Mouse (Mus musculus): Measurements from ENCODE around the gene Klhl26. TPM values are rescaled to one million over a fixed set of nuclear protein-coding genes. Genes with fewer than 3 reads are reported as not detected.
A peak's percentile ranks its signal among the peaks of the same experiment; 100 is the strongest.

The Klhl26 gene
- polyA plus RNA-seq, 1 experiment from 2014 or later: 29.0 TPM

DNA sequence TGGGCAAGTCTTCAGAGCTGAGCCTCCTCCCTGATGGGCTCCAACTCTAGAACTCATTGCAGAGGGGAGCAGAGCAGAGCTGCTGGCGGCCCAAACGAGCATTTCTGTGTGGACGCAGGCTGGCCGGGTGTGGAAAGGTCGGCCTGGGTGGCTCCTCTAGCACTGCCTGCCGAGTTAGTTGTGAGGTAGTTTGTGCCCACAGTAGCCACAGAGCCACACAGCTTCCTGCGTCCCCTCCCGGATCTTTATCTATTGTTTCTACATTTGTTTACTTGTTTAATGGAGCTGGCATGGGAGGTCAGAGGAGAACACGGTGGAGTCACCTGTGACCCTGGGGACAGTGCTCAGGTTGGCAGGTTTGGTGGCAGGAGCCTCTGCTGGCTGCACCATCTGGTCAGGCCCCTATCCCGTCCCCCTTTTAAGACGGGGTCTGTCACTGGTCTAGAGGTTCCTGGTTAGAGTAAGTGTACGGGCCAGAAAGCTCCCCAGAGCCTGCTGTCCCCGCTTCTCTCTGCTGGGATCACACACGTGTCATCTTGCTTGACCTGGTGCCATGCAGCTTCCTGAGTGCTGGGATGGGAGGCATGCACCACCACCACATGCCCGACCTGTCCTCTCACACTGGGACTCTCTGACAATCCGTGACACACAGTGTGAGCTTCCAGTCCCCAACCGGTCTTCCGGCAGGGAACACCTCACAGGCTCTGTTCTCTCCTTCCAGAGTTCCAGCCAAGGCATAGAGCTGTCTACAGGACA lies 55.2 kb downstream of the Klhl26 start:
- Histone ChIP-seq H3K27ac (peak overlapping the region; percentile 31; the same call in 1 of the 2 replicates), H3K4me3 (no peak overlapping the region), H3K4me1 (peaks cover 44% of the 10 kb centered on the region), H3K36me3 (no peaks in the 10 kb centered on the region), H3K27me3 (ENCODE audit: low read depth, poor library complexity, severe bottlenecking) (no peaks in the 10 kb centered on the region), H3K9me3 (replicated peaks) (no peaks in the 10 kb centered on the region)
- 82% methylated on average over 18 of the region's 18 CpGs for WGBS
- no peak for DNase-seq (ENCODE audit: low spot score)

DNA sequence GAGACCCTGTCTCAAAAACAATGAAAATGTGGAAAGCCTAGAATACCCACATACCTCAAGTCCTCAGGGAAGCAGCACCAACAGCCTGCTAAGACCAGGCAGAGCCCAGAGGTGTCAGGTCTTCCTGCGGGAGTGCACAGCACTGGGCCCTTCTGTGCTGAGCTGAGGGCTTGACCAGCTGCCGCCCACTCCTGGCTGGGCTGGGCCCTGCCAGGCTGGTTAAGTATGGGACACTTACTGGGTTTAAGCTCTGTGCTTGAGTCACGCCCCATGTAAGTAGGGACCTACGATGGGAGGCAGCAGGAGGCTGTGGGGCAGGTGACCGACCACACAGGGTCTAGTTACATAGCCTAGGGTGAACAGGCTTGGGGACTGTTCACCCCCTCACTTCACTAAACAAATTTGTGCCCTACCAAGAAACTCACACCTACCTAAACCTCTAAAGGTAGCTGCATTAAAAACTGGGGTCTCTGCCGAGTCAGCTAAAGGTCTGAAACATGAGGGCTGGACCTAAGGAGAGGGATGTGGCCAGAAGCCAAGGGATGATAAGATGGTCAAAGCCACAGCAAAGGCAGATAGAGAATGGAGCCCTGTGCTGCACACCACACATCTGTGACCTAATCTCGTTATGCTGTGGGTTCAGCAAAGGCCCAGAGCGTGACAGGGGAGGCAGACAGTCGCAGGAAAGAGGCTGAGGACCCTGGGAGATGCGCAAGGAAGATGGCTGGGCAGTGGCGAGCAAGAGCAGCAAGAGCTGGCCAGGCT lies 56.7 kb downstream of the Klhl26 start:
- H3K4me3 ChIP-seq: no peak overlapping the region
- H3K4me1 ChIP-seq: peaks cover 55% of the 10 kb centered on the region
- WGBS: 83% methylated on average over 11 of the region's 11 CpGs
- H3K27ac ChIP-seq: no peak overlapping the region
- H3K36me3 ChIP-seq: no peaks in the 10 kb centered on the region
- DNase-seq (ENCODE audit: low spot score): no peak
- H3K9me3 ChIP-seq (replicated peaks): no peaks in the 10 kb centered on the region
- H3K27me3 ChIP-seq (ENCODE audit: low read depth, poor library complexity, severe bottlenecking): no peaks in the 10 kb centered on the region

DNA sequence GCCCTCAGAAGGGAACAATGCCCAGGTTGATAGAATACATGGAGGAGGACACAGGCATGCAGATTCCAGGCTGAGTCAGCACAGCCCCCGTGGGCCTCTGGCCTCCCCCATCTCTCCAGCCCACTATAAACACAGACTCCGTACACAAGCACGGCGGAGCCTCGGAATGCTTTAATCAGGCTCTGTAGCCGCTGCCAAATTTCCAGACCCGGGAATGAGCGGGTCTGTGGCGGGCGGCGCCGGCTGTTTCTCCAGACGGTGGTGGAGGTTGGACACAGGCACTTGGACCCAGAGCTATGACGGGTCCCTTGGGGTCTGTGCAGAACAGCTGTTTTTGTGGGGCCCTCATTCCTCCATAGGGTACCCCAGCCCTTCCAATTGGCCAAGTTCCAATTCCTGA lies 57.8 kb downstream of the Klhl26 start:
- no peak overlapping the region for H3K4me3 ChIP-seq
- H3K9me3 ChIP-seq (replicated peaks): no peaks in the 10 kb centered on the region
- no peaks in the 10 kb centered on the region for H3K27me3 ChIP-seq (ENCODE audit: low read depth, poor library complexity, severe bottlenecking)
- no peak overlapping the region for H3K27ac ChIP-seq
- DNase-seq (ENCODE audit: low spot score): no peak
- 70% methylated on average over 14 of the region's 14 CpGs for WGBS
- H3K4me1 ChIP-seq: peaks cover 55% of the 10 kb centered on the region
- peaks cover 2% of the 10 kb centered on the region; the same call in 1 of the 2 replicates for H3K36me3 ChIP-seq

- Histone ChIP-seq H3K9me3 (replicated peaks) (no peaks in the 10 kb centered on the region), H3K4me3 (no peak overlapping the region), H3K27me3 (ENCODE audit: low read depth, poor library complexity, severe bottlenecking) (no peaks in the 10 kb centered on the region), H3K4me1 (peaks cover 55% of the 10 kb centered on the region), H3K36me3 (peaks cover 10% of the 10 kb centered on the region), H3K27ac (0 out of 2 replicates have a peak overlapping the region, but pooled peaks have one; percentile 17)
- 60% methylated on average over 10 of the region's 10 CpGs for WGBS
- DNase-seq (ENCODE audit: low spot score): no peak
Measured at GRCm38 (mm10) chr8:70417914-70418313, 58.9 kb downstream of the Klhl26 start.

DNA sequence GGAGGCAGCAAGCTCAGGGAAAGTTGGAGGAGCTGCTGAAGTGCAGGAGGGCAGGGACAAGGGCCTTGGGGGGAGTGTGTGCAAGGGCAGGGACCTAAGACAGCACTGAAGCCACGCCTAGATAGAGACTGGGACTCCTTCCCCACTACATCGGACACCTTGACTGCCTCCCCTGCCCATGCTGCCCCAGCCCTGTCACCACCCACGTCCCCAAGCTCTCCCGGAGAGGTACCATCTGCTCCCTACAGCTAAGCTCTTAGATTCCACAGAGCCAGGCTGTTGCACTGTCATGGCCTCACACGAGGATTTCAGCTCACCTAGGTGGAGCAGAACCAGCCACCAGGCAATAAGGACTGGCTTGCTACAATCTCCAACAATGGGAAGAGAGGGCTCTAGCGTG lies 59.8 kb downstream of the Klhl26 start:
- peaks cover 54% of the 10 kb centered on the region for H3K4me1 ChIP-seq
- WGBS: 58% methylated on average over 6 of the region's 6 CpGs
- H3K27ac ChIP-seq: peak overlapping the region; percentile 17; the same call in 1 of the 2 replicates

DNA sequence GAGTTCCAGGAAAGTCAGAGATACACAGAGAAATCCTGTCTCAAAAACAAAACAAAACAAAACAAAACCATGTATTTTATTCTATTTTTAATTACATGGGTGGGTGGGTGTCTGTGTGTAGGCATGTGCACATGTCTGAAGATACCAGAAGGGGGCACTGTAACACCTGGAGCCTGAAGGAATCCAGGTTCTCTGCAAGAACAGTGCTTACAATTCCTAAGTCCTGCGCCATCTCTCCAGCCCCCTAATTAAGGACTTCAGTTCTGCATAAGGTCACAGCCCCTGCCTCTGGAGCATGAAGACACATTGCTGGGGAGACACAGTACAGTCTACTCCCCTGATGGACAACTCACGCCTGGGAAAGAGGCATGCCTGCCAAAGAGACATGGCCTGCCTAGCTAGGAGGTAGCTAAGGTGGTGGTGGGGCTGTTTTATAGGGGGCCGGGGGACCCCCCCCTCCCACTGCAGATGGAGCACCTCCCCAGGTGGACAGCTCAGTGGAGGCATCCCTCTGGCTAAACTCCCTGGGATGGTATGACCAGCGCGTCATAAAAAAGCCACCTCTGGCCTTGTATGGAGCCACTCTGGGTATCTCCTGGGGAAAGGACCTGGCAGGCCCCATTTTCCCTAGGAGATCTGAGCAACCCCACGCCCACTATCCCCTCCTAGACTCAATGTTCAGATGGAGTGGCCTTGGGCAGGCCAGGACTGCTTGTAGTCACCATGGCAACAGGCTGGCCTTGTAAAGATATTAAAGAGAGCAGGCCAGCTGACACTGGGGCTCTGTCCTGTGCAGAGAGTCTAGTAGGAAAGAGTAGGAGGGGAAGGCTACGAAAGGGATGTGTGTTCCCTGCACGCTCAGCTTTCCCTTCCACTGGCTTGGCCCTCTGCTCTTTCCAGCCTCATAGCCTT lies 61.0 kb downstream of the Klhl26 start:
- 65% methylated on average over 8 of the region's 8 CpGs for WGBS
- Histone ChIP-seq H3K27me3 (ENCODE audit: low read depth, poor library complexity, severe bottlenecking) (no peaks in the 10 kb centered on the region), H3K4me3 (peak overlapping the region; percentile 7; the same call in 1 of the 2 replicates), H3K27ac (peak overlapping the region; percentile 44; the same call in 1 of the 2 replicates), H3K4me1 (peaks cover 49% of the 10 kb centered on the region), H3K36me3 (peaks cover 19% of the 10 kb centered on the region), H3K9me3 (replicated peaks) (no peaks in the 10 kb centered on the region)
- peak; percentile 57 for DNase-seq (ENCODE audit: low spot score)

More for the DNA sequence above, 59.8 kb downstream of the Klhl26 start:
- H3K9me3 ChIP-seq (replicated peaks): no peaks in the 10 kb centered on the region
- H3K4me3 ChIP-seq: no peak overlapping the region
- H3K27me3 ChIP-seq (ENCODE audit: low read depth, poor library complexity, severe bottlenecking): no peaks in the 10 kb centered on the region
- H3K36me3 ChIP-seq: peaks cover 12% of the 10 kb centered on the region
- no peak for DNase-seq (ENCODE audit: low spot score)

GRCm38 (mm10) chr8:70414310-70414946 lies 62.3 kb downstream of the Klhl26 start:
- H3K27me3 ChIP-seq (ENCODE audit: low read depth, poor library complexity, severe bottlenecking): no peaks in the 10 kb centered on the region
- H3K4me1 ChIP-seq: peaks cover 54% of the 10 kb centered on the region
- peaks cover 19% of the 10 kb centered on the region for H3K36me3 ChIP-seq
- H3K9me3 ChIP-seq (replicated peaks): no peaks in the 10 kb centered on the region
- no peak overlapping the region for H3K4me3 ChIP-seq
- WGBS: 90% methylated on average over 6 of the region's 6 CpGs
- no peak for DNase-seq (ENCODE audit: low spot score)
- H3K27ac ChIP-seq: no peak overlapping the region

DNA sequence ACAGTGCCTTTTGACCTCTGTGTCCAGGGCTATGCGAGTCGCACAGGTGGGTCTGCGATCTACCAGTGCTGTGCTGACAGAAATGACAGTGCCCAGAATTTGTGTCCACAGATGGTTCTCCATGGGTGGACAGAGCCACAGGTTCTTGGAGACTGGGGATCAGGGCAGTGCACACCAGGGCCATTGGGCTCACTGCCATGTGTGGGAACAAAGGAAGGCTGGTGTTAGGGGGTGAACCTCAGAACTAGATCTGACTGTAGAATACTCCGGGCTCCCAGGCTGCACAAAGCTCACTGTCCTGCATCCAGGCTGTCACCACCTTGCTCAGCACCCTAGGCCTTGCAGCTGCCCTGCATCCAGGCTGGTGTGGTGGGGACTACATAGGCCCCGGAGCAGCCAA lies 66.5 kb downstream of the Klhl26 start:
- 95% methylated on average over 5 of the region's 5 CpGs for WGBS
- H3K4me1 ChIP-seq: peaks cover 49% of the 10 kb centered on the region

DNA sequence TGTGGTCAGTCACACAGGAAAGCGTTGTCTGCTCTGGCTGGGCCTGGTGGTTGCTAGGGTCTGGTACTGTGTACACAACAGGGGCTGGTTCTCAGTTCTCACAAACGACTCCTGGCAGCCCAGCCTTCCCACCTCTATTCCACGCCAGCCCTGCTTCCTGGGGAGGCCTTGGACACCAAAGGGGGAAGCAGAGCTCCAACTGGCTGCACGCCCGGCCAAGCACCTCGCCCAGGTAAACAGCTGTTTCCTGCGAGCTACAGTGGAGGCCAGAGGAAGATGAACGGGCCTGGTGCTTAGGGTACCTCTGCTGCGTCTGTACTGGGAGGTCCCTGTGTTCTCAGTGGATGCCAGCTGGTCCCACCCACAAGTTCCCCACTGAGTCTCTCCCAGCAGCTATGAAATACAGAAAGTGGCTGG lies 67.3 kb downstream of the Klhl26 start:
- no peaks in the 10 kb centered on the region for H3K27me3 ChIP-seq (ENCODE audit: low read depth, poor library complexity, severe bottlenecking)
- WGBS: 66% methylated on average over 9 of the region's 9 CpGs
- no peak for DNase-seq (ENCODE audit: low spot score)
- no peaks in the 10 kb centered on the region for H3K9me3 ChIP-seq (replicated peaks)
- H3K36me3 ChIP-seq: peaks cover 26% of the 10 kb centered on the region
- no peak overlapping the region for H3K4me3 ChIP-seq
- H3K4me1 ChIP-seq: peaks cover 54% of the 10 kb centered on the region
- peak overlapping the region; percentile 50 for H3K27ac ChIP-seq

More for the DNA sequence above, 66.5 kb downstream of the Klhl26 start:
- H3K27ac ChIP-seq: no peak overlapping the region
- no peaks in the 10 kb centered on the region for H3K9me3 ChIP-seq (replicated peaks)
- no peaks in the 10 kb centered on the region for H3K27me3 ChIP-seq (ENCODE audit: low read depth, poor library complexity, severe bottlenecking)
- DNase-seq (ENCODE audit: low spot score): no peak
- peaks cover 25% of the 10 kb centered on the region for H3K36me3 ChIP-seq
- no peak overlapping the region for H3K4me3 ChIP-seq

DNA sequence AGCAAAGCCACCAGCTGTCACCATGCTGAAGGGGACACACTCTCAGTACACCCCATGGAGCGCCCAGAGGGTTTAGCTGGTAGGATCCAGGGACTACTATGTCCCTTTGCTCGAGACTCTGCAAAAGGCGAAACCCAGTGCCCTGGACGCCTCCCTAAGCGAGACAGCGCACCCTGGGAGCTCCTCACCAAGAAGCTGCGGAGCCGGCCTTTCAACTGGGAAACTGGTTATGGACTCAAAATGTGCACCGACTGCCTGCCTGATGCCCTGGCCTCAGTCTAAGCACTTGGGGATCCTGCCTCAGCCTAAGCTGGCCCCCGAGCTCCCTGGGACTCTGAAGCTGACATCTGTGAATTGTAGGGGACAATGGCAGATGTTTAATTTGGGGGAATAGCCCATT lies 67.7 kb downstream of the Klhl26 start:
- H3K36me3 ChIP-seq: peaks cover 29% of the 10 kb centered on the region
- H3K4me3 ChIP-seq: no peak overlapping the region
- H3K27ac ChIP-seq: 0 out of 2 replicates have a peak overlapping the region, but pooled peaks have one; percentile 33
- no peak for DNase-seq (ENCODE audit: low spot score)
- H3K27me3 ChIP-seq (ENCODE audit: low read depth, poor library complexity, severe bottlenecking): no peaks in the 10 kb centered on the region
- H3K9me3 ChIP-seq (replicated peaks): no peaks in the 10 kb centered on the region
- peaks cover 54% of the 10 kb centered on the region for H3K4me1 ChIP-seq
- 85% methylated on average over 10 of the region's 10 CpGs for WGBS

- Histone ChIP-seq H3K27me3 (ENCODE audit: low read depth, poor library complexity, severe bottlenecking) (no peaks in the 10 kb centered on the region), H3K9me3 (replicated peaks) (no peaks in the 10 kb centered on the region), H3K36me3 (peaks cover 27% of the 10 kb centered on the region), H3K4me3 (no peak overlapping the region), H3K27ac (0 out of 2 replicates have a peak overlapping the region, but pooled peaks have one; percentile 32), H3K4me1 (peaks cover 54% of the 10 kb centered on the region)
- no peak for DNase-seq (ENCODE audit: low spot score)
- 70% methylated on average over 6 of the region's 6 CpGs for WGBS
Measured at GRCm38 (mm10) chr8:70408301-70408700, 68.5 kb downstream of the Klhl26 start.
